Mouse (Mus musculus): ENCODE data around the gene Avpi1. TPM values are rescaled to one million over a fixed set of nuclear protein-coding genes. Genes with fewer than 3 reads are reported as not detected.

The Avpi1 gene
- total and polyA plus RNA-seq, 2 experiments from 2014 or later, result 9.3 to 11.9 TPM

DNA sequence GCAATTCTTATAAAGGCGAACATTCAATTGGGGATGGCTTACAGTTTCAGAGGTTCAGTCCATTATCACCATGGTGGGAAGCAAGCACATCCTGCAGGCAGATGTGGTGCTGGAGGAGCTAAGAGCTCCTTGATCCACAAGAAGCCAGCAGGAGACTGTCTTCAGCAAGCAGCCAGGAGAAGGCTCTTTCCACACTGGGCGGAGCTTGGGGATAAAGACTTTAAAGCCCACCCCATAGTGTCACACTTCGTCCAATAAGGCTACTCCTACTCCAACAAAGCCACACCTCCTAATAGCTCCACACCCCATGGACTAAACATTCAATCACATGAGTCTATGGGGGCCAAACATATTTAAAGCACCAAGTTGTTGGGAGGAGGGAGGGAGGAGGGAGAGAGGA lies 13.1 kb upstream of the Avpi1 start:
- no peak overlapping the region for H3K4me3 ChIP-seq (ENCODE audit: low read depth, low read length)
- H3K36me3 ChIP-seq (ENCODE audit: insufficient read depth, low read length), result no peaks in the 10 kb centered on the region
- no peak overlapping the region for H3K4me2 ChIP-seq (ENCODE audit: low read depth, low read length, poor library complexity, severe bottlenecking)
- no peak for TF ChIP-seq CTCF (IDR thresholded peaks at IDR 0.05)
- H3K27ac ChIP-seq (ENCODE audit: low read depth, low read length), result no peak overlapping the region
- no peak for ATAC-seq (ENCODE audit: low FRiP score)
- no peaks in the 10 kb centered on the region for H3K9me3 ChIP-seq (ENCODE audit: low read length)
- 71% methylated on average over 3 of the region's 3 CpGs for WGBS
- H3K27me3 ChIP-seq (ENCODE audit: insufficient read depth, low read length), result no peaks in the 10 kb centered on the region
- no peaks in the 10 kb centered on the region for H3K4me1 ChIP-seq (ENCODE audit: insufficient read depth, low read length)
- no peak for DNase-seq (ENCODE audit: low spot score)
- H3K9ac ChIP-seq (replicated peaks; ENCODE audit: low read length, poor library complexity, severe bottlenecking), result no peak overlapping the region

DNA sequence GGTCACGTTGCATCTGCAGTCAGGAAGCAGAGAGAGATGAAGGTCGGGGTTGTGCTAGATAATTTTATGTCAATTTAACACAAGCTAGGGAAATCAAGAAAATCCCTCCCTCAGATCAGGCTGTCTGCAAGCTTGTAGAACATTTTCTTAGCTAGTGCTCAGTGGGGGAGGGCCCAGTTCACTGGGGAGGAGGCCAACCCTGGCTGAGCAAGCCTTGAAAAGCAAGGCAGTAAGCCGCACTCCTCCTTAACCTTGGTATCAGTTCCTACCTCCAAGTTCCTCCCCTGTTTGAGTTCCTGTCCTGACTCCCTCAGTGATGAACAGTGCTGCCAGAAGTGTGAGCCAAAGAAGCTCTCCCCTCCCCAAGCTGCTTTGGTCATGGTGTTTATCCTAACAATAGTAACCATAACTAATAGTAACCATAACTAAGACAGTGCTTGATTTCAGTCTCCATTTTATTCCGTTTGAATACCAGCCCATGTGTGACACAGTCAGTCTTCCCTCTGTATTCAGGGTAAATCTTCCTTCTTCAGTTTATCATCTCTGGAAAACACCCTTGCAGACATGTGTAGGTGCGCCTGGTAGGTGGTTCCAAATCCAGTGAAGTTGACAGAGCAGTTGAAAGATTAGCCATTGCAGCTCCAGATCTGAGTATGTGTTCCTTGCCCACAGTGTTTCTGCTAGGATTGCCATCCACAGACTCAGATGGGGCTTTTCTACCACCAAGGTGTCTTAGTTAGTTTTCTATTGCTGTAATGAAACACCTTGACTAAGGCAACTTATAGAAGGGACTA lies 11.1 kb upstream of the Avpi1 start:
- Histone ChIP-seq H3K4me3 (ENCODE audit: low read depth, low read length) (no peak overlapping the region), H3K27me3 (ENCODE audit: insufficient read depth, low read length) (no peaks in the 10 kb centered on the region), H3K9ac (replicated peaks; ENCODE audit: low read length, poor library complexity, severe bottlenecking) (no peak overlapping the region), H3K4me1 (ENCODE audit: insufficient read depth, low read length) (no peaks in the 10 kb centered on the region), H3K36me3 (ENCODE audit: insufficient read depth, low read length) (no peaks in the 10 kb centered on the region), H3K4me2 (ENCODE audit: low read depth, low read length, poor library complexity, severe bottlenecking) (no peak overlapping the region), H3K9me3 (ENCODE audit: low read length) (no peaks in the 10 kb centered on the region), H3K27ac (ENCODE audit: low read depth, low read length) (no peak overlapping the region)
- TF ChIP-seq CTCF (IDR thresholded peaks at IDR 0.05), result no peak
- no peak for DNase-seq (ENCODE audit: low spot score)
- 80% methylated on average over 5 of the region's 5 CpGs for WGBS
- no peak for ATAC-seq (ENCODE audit: low FRiP score)

DNA sequence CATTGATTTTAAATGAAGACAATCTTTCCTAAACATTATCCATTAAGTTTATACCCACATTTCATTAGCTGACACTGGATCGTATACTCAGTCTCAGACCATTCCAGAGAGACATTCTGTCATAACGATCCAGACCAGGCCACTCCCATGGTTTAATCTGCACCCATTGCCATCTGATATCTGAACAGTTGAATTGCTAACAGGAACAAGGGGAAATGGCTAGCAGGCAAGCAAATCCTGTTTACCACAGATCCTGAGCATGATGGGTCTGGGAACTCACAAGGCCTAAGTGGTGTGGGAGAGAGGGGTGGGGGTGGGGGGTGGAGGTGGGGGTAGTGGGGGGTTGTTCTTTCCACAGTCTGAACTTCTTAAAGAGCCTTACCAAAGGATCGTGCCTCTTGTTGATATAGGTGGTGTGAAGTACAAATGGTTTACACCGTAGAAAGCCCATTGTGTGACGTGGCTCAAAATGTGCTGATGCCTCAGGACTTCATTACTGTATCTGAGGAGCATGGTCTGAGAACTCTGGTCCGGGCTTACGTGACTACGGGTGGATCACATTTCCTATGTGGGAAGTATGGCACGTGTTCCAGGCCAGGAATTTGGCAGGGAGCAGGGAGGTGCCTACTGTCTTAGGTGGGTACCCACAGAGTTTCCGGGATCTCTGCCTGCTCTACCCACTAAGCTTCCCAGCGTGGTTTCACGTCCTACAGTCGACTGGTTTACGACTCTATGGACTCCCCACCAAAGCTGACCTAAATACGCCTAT lies 9.8 kb upstream of the Avpi1 start:
- Histone ChIP-seq H3K4me2 (ENCODE audit: low read depth, low read length, poor library complexity, severe bottlenecking) (no peak overlapping the region), H3K9me3 (ENCODE audit: low read length) (no peaks in the 10 kb centered on the region), H3K27me3 (ENCODE audit: insufficient read depth, low read length) (no peaks in the 10 kb centered on the region), H3K4me1 (ENCODE audit: insufficient read depth, low read length) (no peaks in the 10 kb centered on the region), H3K9ac (replicated peaks; ENCODE audit: low read length, poor library complexity, severe bottlenecking) (no peak overlapping the region), H3K4me3 (ENCODE audit: low read depth, low read length) (no peak overlapping the region), H3K27ac (ENCODE audit: low read depth, low read length) (no peak overlapping the region), H3K36me3 (ENCODE audit: insufficient read depth, low read length) (no peaks in the 10 kb centered on the region)
- DNase-seq (ENCODE audit: low spot score), result no peak
- 93% methylated on average over 15 of the region's 15 CpGs for WGBS
- ATAC-seq (ENCODE audit: low FRiP score), result no peak
- TF ChIP-seq CTCF (IDR thresholded peaks at IDR 0.05), result no peak

DNA sequence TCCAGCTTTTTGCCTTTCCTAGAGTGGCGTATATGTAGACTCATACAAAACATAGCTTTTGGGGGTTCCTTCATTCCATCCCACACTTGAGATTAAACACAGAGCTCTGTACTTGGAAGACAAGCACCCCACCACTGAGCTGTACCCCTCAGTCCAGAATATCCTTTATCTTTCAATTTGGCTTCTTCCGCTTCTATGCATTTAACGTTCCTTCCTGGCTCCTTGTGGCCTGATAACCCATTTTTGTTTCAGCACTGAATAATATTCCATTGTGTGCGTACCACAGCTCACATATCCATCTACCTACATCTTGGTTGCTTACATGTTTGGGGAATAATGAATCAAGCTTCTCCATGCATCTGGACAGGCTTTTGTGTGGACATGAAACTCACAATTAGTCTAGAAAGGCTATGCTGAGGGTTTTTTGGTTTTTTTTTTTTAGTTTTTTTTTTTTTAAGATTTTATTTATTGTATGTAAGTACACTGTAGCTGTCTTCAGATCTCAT lies 8.4 kb upstream of the Avpi1 start:
- ATAC-seq (ENCODE audit: low FRiP score), result no peak
- Histone ChIP-seq H3K27ac (ENCODE audit: low read depth, low read length) (no peak overlapping the region), H3K27me3 (ENCODE audit: insufficient read depth, low read length) (no peaks in the 10 kb centered on the region)

DNA sequence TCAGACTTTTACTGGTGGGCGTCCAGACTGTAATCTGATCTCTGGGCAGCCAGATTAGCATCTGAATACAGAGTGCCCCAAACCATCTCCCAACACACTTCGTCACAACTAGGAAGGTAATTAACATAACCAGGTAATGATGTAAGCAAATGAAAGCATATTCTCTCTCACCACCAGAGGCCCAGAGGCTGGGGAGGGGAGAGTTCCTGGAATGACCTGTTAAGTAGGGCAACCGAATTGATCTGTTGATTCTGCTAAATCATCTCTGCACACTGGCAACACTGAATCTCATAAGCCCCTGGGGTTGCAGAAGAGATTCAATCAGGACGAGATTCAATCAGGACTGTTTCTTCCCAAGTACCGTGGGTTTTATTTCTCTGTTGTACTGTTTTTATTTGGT lies 7.3 kb upstream of the Avpi1 start:
- no peak overlapping the region for H3K4me2 ChIP-seq (ENCODE audit: low read depth, low read length, poor library complexity, severe bottlenecking)
- 33% methylated on average over 5 of the region's 5 CpGs for WGBS
- no peak overlapping the region for H3K4me3 ChIP-seq (ENCODE audit: low read depth, low read length)
- no peaks in the 10 kb centered on the region for H3K9me3 ChIP-seq (ENCODE audit: low read length)
- TF ChIP-seq CTCF (IDR thresholded peaks at IDR 0.05), result no peak
- ATAC-seq (ENCODE audit: low FRiP score), result no peak
- no peak overlapping the region for H3K27ac ChIP-seq (ENCODE audit: low read depth, low read length)
- DNase-seq (ENCODE audit: low spot score), result no peak
- H3K9ac ChIP-seq (replicated peaks; ENCODE audit: low read length, poor library complexity, severe bottlenecking), result no peak overlapping the region
- no peaks in the 10 kb centered on the region for H3K4me1 ChIP-seq (ENCODE audit: insufficient read depth, low read length)
- no peaks in the 10 kb centered on the region for H3K27me3 ChIP-seq (ENCODE audit: insufficient read depth, low read length)
- H3K36me3 ChIP-seq (ENCODE audit: insufficient read depth, low read length), result no peaks in the 10 kb centered on the region

More for the DNA sequence above, 8.4 kb upstream of the Avpi1 start:
- no peak for DNase-seq (ENCODE audit: low spot score)
- Histone ChIP-seq H3K9ac (replicated peaks; ENCODE audit: low read length, poor library complexity, severe bottlenecking) (no peak overlapping the region), H3K9me3 (ENCODE audit: low read length) (no peaks in the 10 kb centered on the region), H3K4me3 (ENCODE audit: low read depth, low read length) (no peak overlapping the region), H3K36me3 (ENCODE audit: insufficient read depth, low read length) (no peaks in the 10 kb centered on the region), H3K4me1 (ENCODE audit: insufficient read depth, low read length) (no peaks in the 10 kb centered on the region), H3K4me2 (ENCODE audit: low read depth, low read length, poor library complexity, severe bottlenecking) (no peak overlapping the region)
- 95% methylated on average over 4 of the region's 4 CpGs for WGBS
- TF ChIP-seq CTCF (IDR thresholded peaks at IDR 0.05), result no peak

GRCm38 (mm10) chr19:42135070-42135469 lies 6.2 kb upstream of the Avpi1 start:
- no peak overlapping the region for H3K4me3 ChIP-seq (ENCODE audit: low read depth, low read length)
- H3K27ac ChIP-seq (ENCODE audit: low read depth, low read length), result no peak overlapping the region
- H3K36me3 ChIP-seq (ENCODE audit: insufficient read depth, low read length), result no peaks in the 10 kb centered on the region
- H3K4me1 ChIP-seq (ENCODE audit: insufficient read depth, low read length), result no peaks in the 10 kb centered on the region
- no peak for DNase-seq (ENCODE audit: low spot score)
- no peaks in the 10 kb centered on the region for H3K9me3 ChIP-seq (ENCODE audit: low read length)
- ATAC-seq (ENCODE audit: low FRiP score), result no peak
- H3K27me3 ChIP-seq (ENCODE audit: insufficient read depth, low read length), result no peaks in the 10 kb centered on the region
- no peak for TF ChIP-seq CTCF (IDR thresholded peaks at IDR 0.05)
- H3K9ac ChIP-seq (replicated peaks; ENCODE audit: low read length, poor library complexity, severe bottlenecking), result no peak overlapping the region
- H3K4me2 ChIP-seq (ENCODE audit: low read depth, low read length, poor library complexity, severe bottlenecking), result no peak overlapping the region

Measured in midbrain, postnatal 0 days (tissue).